Mouse (Mus musculus): ENCODE measurements around the gene Olfr1076. TPM values are rescaled to one million over a fixed set of nuclear protein-coding genes. Genes with fewer than 3 reads are reported as not detected.
"Not testable (repeated sequence)": the region's sequence is repeated elsewhere in the genome, so short reads cannot be mapped to it uniquely, and the experiment has no call there.

Gene Olfr1076
- not detected for total RNA-seq (2021)
- long read RNA-seq, experiment 1, result 0 reads
- long read RNA-seq, experiment 2, result 0 reads

DNA sequence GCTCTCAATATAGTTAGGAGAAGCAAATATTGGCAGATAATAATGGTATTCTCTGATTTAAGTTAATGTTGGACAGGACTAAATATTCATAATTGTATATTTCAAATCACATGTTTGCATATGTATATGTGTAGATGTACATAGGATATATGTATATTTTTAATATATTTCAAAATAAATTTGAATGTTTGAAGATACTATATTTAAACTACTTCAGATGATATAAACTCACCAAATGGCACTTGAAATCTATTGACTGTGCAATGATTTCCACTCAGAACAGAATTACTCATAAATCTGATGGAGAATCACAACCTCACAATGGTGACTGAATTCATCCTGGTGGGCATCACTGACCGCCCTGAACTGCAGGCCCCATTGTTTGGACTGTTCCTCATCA is at the start of gene Olfr1076:
Gene Olfr1076 (plus strand): TSS at position 301 of the 400 bp plus-strand sequence.
- intact Hi-C loops (cut with DNase I; ENCODE audit: low total_unique reads), result no loop called here

DNA sequence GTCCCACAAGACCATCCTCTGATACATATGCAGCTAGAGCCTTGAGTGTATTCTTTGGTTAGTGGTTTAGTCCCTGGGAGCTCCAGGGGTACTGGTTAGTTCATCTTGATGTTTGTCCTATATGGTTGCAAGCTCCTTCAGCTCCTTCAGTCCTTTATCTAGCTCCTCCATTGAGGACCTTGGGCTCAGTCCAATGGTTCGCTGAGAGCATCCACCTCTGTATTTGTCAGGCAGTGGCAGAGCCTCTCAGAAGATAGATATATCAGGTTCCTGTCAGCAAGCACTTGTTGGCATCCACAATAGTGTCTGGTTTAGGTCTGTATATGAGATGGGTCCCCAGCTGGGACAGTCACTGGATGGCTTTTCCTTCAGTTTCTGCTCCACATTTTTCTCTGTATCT is 47.8 kb upstream of the Olfr1076 start:
- intact Hi-C loops (cut with DNase I; ENCODE audit: low total_unique reads), result loop anchor here (5.0 kb wide), 1 partner anchor 733 kb away; no protein-coding TSS in a partner anchor
- no peak for DNase-seq

More for the DNA sequence above, at the start of gene Olfr1076:
- no peak for DNase-seq

DNA sequence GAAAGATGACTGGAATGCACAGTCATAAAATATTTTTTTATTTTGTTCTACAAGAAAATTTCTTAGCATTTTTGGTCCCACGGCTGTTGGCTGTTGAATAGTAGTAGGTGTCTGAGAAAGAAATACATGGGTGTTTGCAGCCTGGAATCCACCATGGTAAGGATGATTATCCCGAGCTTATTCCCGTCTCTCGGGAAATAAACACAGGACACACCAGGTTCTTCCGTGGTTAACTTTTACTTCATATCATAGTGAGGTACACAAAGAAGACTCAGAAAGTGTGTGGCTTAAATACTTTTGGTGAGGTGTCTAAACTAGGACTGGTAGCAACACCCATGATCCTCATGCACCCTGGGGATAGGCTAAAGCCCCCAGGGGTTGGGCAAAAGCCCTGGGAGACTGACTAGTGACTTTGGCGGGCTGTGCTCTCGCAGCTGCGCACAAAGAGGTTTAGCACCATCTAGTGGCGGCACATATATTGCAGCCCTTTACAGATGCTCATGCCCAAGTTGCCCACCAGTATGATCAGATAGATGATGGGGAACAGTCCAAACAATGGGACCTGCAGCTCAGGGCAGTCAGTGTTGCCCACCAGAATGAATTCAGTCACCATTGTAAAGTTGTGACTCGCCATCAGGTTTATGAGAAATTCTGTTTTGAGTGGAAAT is 43.7 kb upstream of the Olfr1076 start:
- DNase-seq, result peak; percentile 10

DNA sequence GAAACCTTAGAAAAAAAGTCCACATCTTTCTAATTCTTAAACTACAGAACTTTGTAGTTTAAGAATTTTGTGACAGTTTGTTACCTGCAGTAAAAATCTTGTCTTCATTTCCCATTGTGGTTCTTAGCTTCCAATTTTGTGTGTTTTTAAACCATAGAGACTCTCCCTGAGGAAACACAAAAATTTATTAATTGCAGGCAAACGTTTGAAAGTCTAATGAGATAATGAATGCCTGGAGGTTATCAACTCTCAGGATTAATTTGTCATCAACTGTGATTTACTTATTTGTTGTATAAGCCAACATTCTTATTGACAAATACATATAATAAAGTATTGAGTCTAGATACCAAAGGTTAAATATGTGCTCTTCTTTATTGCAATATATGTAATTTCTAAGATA is 21.0 kb upstream of the Olfr1076 start, which contains the start of gene Olfr228:
Gene Olfr228 (minus strand): TSS at position 101 of the 400 bp plus-strand sequence.
- DNase-seq, result no peak
- intact Hi-C loops (cut with DNase I; ENCODE audit: low total_unique reads), result no loop called here

More for the DNA sequence above, 43.7 kb upstream of the Olfr1076 start:
- intact Hi-C loops (cut with DNase I; ENCODE audit: low total_unique reads), result loop anchor here (5.0 kb wide), 1 partner anchor 737 kb away; no protein-coding TSS in a partner anchor

DNA sequence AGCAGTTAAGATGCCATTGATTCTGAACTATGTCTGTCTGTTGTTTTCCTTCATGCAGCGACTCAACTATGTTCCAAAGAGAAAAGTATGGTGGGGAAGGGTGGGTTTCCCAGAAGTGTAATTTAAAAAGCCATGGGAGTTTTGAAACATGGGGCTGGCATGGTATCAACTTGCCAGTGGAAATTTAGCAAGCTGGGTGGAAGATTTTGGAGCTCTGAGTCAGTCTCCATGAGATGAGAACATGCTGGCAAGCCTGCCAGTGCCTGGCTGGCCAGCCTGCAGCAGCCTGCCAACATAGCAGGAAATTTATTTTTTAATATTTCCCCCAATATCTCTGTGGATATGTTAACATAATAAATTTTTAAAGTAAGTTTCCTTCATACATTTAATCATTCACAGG is 22.7 kb downstream of the Olfr1076 start:
- DNase-seq, result no peak
- intact Hi-C loops (cut with DNase I; ENCODE audit: low total_unique reads), result no loop called here

DNA sequence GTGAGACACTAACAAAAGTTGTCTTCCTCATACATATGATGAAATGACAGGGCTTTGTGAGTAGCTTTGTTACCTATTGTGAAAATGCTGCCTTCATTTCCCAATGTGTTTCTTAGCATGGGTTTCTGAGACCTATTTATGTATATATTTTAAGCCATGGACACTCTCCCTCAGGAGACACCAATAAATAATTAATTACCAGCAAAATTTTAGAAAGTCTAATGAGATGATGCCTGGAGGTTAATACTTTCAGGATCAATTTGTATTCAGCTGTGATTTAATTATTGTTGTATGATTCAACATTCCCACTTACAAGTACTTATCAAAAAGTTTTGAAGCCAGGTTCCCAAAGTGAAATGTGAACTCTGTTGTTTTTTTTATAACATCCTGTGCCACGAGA is 34.1 kb downstream of the Olfr1076 start, which contains the start of gene Olfr1079:
Gene Olfr1079 (minus strand): TSS at position 101 of the 400 bp plus-strand sequence.
- DNase-seq, result no peak
- intact Hi-C loops (cut with DNase I; ENCODE audit: low total_unique reads), result no loop called here

DNA sequence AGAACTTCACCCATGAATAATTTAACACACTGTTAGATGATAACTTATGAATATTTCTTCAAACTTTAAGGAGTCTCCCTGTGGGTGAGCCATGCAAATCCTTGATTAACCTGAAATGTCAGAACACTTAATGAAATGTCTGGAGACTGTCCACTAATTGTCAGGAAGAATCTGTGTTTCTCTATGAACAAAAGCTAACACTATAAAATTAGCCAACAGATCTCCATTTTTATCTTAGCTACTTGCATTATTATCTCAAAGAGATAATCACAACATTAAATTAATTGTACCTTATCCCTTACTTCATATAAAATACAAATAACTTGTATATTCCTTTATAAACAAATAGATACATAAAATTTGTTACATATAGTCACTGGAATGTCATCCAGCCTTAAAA is 49.9 kb downstream of the Olfr1076 start, which contains the start of gene Olfr1080:
Gene Olfr1080 (minus strand): TSS at position 101 of the 400 bp plus-strand sequence.
- DNase-seq; intact Hi-C loops (cut with DNase I; ENCODE audit: low total_unique reads): not testable (repeated sequence)

Other genes with a start within 250 kb of the Olfr1076 start
- not detected for gene Olfr1051, start 229.4 kb upstream of the Olfr1076 start, total RNA-seq (2021)
- not detected for gene Olfr1052, start 216.0 kb upstream of the Olfr1076 start, total RNA-seq (2021)
- gene Olfr1053, start 193.2 kb upstream of the Olfr1076 start, total RNA-seq (2021), result not detected
- gene Olfr1054, start 173.0 kb upstream of the Olfr1076 start, total RNA-seq (2021), result not detected
- not detected for gene Olfr1055, start 158.2 kb upstream of the Olfr1076 start, total RNA-seq (2021)
- not detected for gene Olfr1056, start 146.0 kb upstream of the Olfr1076 start, total RNA-seq (2021)
- gene Olfr1057, start 130.1 kb upstream of the Olfr1076 start, total RNA-seq (2021), result not detected
- gene Olfr1058, start 119.9 kb upstream of the Olfr1076 start, total RNA-seq (2021), result not detected
- gene Olfr1061, start 94.4 kb upstream of the Olfr1076 start, total RNA-seq (2021), result not detected
- not detected for gene Olfr1062, start 81.7 kb upstream of the Olfr1076 start, total RNA-seq (2021)
- gene Olfr1065, start 57.9 kb upstream of the Olfr1076 start, total RNA-seq (2021), result not detected
- not detected for gene Olfr1066, start 52.2 kb upstream of the Olfr1076 start, total RNA-seq (2021)
- not detected for gene Olfr228, start 21.1 kb upstream of the Olfr1076 start, total RNA-seq (2021)
- gene Olfr1079, start 34.0 kb downstream of the Olfr1076 start, total RNA-seq (2021), result not detected
- gene Olfr1080, start 49.8 kb downstream of the Olfr1076 start, total RNA-seq (2021), result not detected
- gene Olfr1082, start 90.5 kb downstream of the Olfr1076 start, total RNA-seq (2021), result not detected
- gene Olfr1084, start 131.3 kb downstream of the Olfr1076 start, total RNA-seq (2021), result not detected
- gene Olfr1085, start 153.6 kb downstream of the Olfr1076 start, total RNA-seq (2021), result not detected
- not detected for gene Olfr1086, start 171.6 kb downstream of the Olfr1076 start, total RNA-seq (2021)
- gene Olfr1087, start 189.9 kb downstream of the Olfr1076 start, total RNA-seq (2021), result not detected
- not detected for gene Olfr1089, start 225.2 kb downstream of the Olfr1076 start, total RNA-seq (2021)